In the genomic region with DNA sequence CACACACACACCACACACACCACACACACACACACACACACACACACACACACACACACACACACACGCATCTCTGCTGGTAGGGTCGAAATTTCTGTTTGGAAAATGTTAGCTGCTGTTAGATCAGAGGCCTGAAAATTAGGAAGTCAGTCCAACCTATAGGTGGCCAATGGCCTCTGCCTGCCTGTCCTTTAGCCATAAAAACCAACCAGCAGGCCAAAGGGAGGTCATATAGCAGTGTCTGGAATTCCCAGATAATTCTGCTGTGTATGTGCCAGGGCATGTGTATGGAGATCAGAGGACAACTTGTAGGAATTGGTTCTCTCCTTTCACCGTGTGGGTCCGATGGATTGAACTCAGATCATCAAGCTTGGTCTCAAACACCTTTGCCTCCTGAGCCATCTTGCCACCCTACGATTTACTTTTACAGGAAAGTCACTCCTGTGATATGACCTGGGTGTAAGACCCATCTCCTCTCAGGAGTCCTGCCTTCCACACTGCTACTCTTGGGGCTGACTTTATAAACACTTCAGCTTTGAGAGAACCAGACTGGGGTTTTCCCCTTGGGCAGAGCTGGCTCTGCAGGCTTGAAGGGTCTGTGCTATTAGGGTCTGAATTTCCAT, we compare ENCODE assay signal across 10 mouse cellular contexts. TPM values are rescaled to one million over a fixed set of nuclear protein-coding genes. Genes with fewer than 3 reads are reported as not detected.
A peak's percentile ranks its signal among the peaks of the same experiment; 100 is the strongest.
DNase-seq lines count a peak whose midpoint lies in the region; ATAC-seq and TF ChIP-seq lines count a peak whose summit lies in the region.
"Had no signal": no experiment of that assay in that cellular context is flagged by ENCODE, and none has a peak within 500 bp of the region (broad histone marks: within the 10 kb centered on the region; RNA-seq: fewer than 3 reads in every experiment).

No protein-coding gene starts in this region.

- no peaks in the 10 kb centered on the region for H3K27me3 ChIP-seq in kidney, postnatal 0 days (ENCODE audit: insufficient read depth, low read length)
- H3K27me3 ChIP-seq in embryonic facial prominence, embryonic 10.5 days (replicated peaks; ENCODE audit: low read depth, poor library complexity, severe bottlenecking), result no peaks in the 10 kb centered on the region
- H3K27me3 ChIP-seq in intestine, embryonic 16.5 days (replicated peaks; ENCODE audit: control insufficient read depth, insufficient read depth, low read length), result no peaks in the 10 kb centered on the region

- no peak overlapping the region for H3K9ac ChIP-seq in kidney, postnatal 0 days (ENCODE audit: low read depth, low read length)
- H3K9ac ChIP-seq in intestine, embryonic 16.5 days (ENCODE audit: low read depth, low read length), result no peak overlapping the region

- ATAC-seq in kidney, postnatal 0 days (replicated peaks; ENCODE audit: low FRiP score, low read depth), result no peak
- ATAC-seq in intestine, embryonic 16.5 days, result no peak

- peaks cover 15% of the 10 kb centered on the region; the same call in 1 of the 2 replicates for H3K4me1 ChIP-seq in kidney, postnatal 0 days (replicated peaks; ENCODE audit: insufficient read depth, low read length)
- H3K4me1 ChIP-seq in embryonic facial prominence, embryonic 10.5 days, result peaks cover 69% of the 10 kb centered on the region
- H3K4me1 ChIP-seq in intestine, embryonic 16.5 days (ENCODE audit: control insufficient read depth, insufficient read depth, low read length), result peaks cover 25% of the 10 kb centered on the region

- no peak for TF ChIP-seq CTCF in kidney, postnatal 0 days (IDR thresholded peaks at IDR 0.05; ENCODE audit: low read depth)

- no peak overlapping the region for H3K4me2 ChIP-seq in kidney, postnatal 0 days (ENCODE audit: low read length)
- no peak overlapping the region for H3K4me2 ChIP-seq in intestine, embryonic 16.5 days (ENCODE audit: low read depth, low read length)

- no peak overlapping the region for H3K4me3 ChIP-seq in kidney, postnatal 0 days (replicated peaks; ENCODE audit: low read depth, low read length)
- no peak overlapping the region for H3K4me3 ChIP-seq in embryonic facial prominence, embryonic 10.5 days
- no peak overlapping the region for H3K4me3 ChIP-seq in intestine, embryonic 16.5 days (ENCODE audit: low read length)

- no peaks in the 10 kb centered on the region for H3K9me3 ChIP-seq in kidney, postnatal 0 days (replicated peaks; ENCODE audit: low read length)
- no peaks in the 10 kb centered on the region for H3K9me3 ChIP-seq in embryonic facial prominence, embryonic 10.5 days
- H3K9me3 ChIP-seq in intestine, embryonic 16.5 days (ENCODE audit: control insufficient read depth, low read length), result no peaks in the 10 kb centered on the region

- peak overlapping the region; percentile 87 for H3K27ac ChIP-seq in kidney, postnatal 0 days
- H3K27ac ChIP-seq in embryonic facial prominence, embryonic 10.5 days (replicated peaks), result peak overlapping the region; percentile 93
- H3K27ac ChIP-seq in intestine, embryonic 16.5 days (ENCODE audit: low read length), result peak overlapping the region; percentile 89

- WGBS in kidney, postnatal 0 days, result 75% methylated on average over 5 of the region's 5 CpGs
- WGBS in embryonic facial prominence, embryonic 10.5 days, result 87% methylated on average over 5 of the region's 5 CpGs
- 62% methylated on average over 5 of the region's 5 CpGs for WGBS in intestine, embryonic 16.5 days

- no peaks in the 10 kb centered on the region for H3K36me3 ChIP-seq in kidney, postnatal 0 days (ENCODE audit: insufficient read depth, low read length)
- H3K36me3 ChIP-seq in embryonic facial prominence, embryonic 10.5 days (replicated peaks), result no peaks in the 10 kb centered on the region
- H3K36me3 ChIP-seq in intestine, embryonic 16.5 days (ENCODE audit: control insufficient read depth, insufficient read depth, low read length), result no peaks in the 10 kb centered on the region

- peak; percentile 19 for DNase-seq in cerebellum, adult 9-11 months
- no peak for DNase-seq in cerebellum, postnatal 4 days (ENCODE audit: low spot score in 2 of 2)
- no peak for DNase-seq in kidney, postnatal 0 days (ENCODE audit: low spot score)
- no peak for DNase-seq in kidney, adult 9 months
- DNase-seq in embryonic facial prominence, embryonic 10.5 days (ENCODE audit: low spot score), result no peak
- no peak for DNase-seq in layer of hippocampus, adult 11-12 months (ENCODE audit: low spot score)
- no peak for DNase-seq in right cerebral cortex, postnatal 14 days
- DNase-seq: gastrocnemius, postnatal 36 days; midbrain, embryonic 14.5 days had no signal

RNA-seq across cellular contexts. Expression of a gene that starts 1.8 kb away (rescaled TPM):
- 161 and 165 TPM in 2 replicates for polyA plus RNA-seq in kidney, postnatal 0 days (2015; fragmentation: Nextera tagmentation; extraction: Ambion mirVana)
- polyA plus RNA-seq in embryonic facial prominence, embryonic 10.5 days (2016; fragmentation: Nextera tagmentation; extraction: Ambion mirVana), result 20.9 and 21.4 TPM in 2 replicates
- polyA plus RNA-seq in intestine, embryonic 16.5 days (2015; fragmentation: Nextera tagmentation; extraction: Ambion mirVana), result 125 and 134 TPM in 2 replicates

RNA-seq across cellular contexts. Expression of a gene that starts 17.2 kb away (rescaled TPM):
- polyA plus RNA-seq in kidney, postnatal 0 days (2015; fragmentation: Nextera tagmentation; extraction: Ambion mirVana), result 2.2 and 3.0 TPM in 2 replicates
- 1.7 and 2.5 TPM in 2 replicates for polyA plus RNA-seq in embryonic facial prominence, embryonic 10.5 days (2016; fragmentation: Nextera tagmentation; extraction: Ambion mirVana)
- 4.3 and 4.7 TPM in 2 replicates for polyA plus RNA-seq in intestine, embryonic 16.5 days (2015; fragmentation: Nextera tagmentation; extraction: Ambion mirVana)
- polyA plus RNA-seq: midbrain, embryonic 14.5 days had no signal

RNA-seq across cellular contexts. Expression of a gene that starts 24.1 kb away (rescaled TPM):
- 2.5 and 4.8 TPM in 2 replicates for polyA plus RNA-seq in kidney, postnatal 0 days (2015; fragmentation: Nextera tagmentation; extraction: Ambion mirVana)
- not detected in 2 replicates for polyA plus RNA-seq in embryonic facial prominence, embryonic 10.5 days (2016; fragmentation: Nextera tagmentation; extraction: Ambion mirVana)
- 8.8 and 10.4 TPM in 2 replicates for polyA plus RNA-seq in intestine, embryonic 16.5 days (2015; fragmentation: Nextera tagmentation; extraction: Ambion mirVana)
- polyA plus RNA-seq: midbrain, embryonic 14.5 days had no signal

RNA-seq across cellular contexts. Expression of a gene that starts 39.8 kb away (rescaled TPM):
- polyA plus RNA-seq in kidney, postnatal 0 days (2015; fragmentation: Nextera tagmentation; extraction: Ambion mirVana), result 3.4 TPM in 2 replicates
- 1.4 and 1.6 TPM in 2 replicates for polyA plus RNA-seq in embryonic facial prominence, embryonic 10.5 days (2016; fragmentation: Nextera tagmentation; extraction: Ambion mirVana)
- 2.1 and 3.2 TPM in 2 replicates for polyA plus RNA-seq in intestine, embryonic 16.5 days (2015; fragmentation: Nextera tagmentation; extraction: Ambion mirVana)
